Mouse (Mus musculus) macrophage (primary cell): Measurements from ENCODE around the gene Dock6. TPM values are rescaled to one million over a fixed set of nuclear protein-coding genes. Genes with fewer than 3 reads are reported as not detected.

Source experiments
- H3K27ac ChIP-seq: fragments of 350-480 bp; formaldehyde crosslinking; 2 replicates; pipeline ENCODE4 v1.9.0; 2021
- H3K36me3 ChIP-seq: fragments of 350-480 bp; formaldehyde crosslinking; 2 replicates; pipeline ENCODE4 v1.9.0; 2021; ENCODE audit errors: inconsistent target
- H3K4me3 ChIP-seq: fragments of 350-480 bp; formaldehyde crosslinking; 2 replicates; pipeline ENCODE4 v1.9.0; 2021; ENCODE audit errors: inconsistent target
- H3K79me2 ChIP-seq: fragments of 350-480 bp; formaldehyde crosslinking; 2 replicates; pipeline ENCODE4 v1.9.0; 2021; ENCODE audit errors: inconsistent target
- WGBS: methylation state at CpG from one replicate; pipeline ENCODE4 v1.1.7; 2026; ENCODE audit warnings: inconsistent platforms; ENCODE audit not compliant: missing documents; 5-methylcytosine and 5-hydroxymethylcytosine counted together
- polyA plus RNA-seq: library from polyadenylated mRNA; stranded (reverse); fragments of 250-400 nt; gene quantifications from 3 replicates; pipeline ENCODE4 v1.2.4, GENCODE M21; 2018; ENCODE audit warnings: inconsistent platforms

The Dock6 gene
- polyA plus RNA-seq, 1 experiment from 2014 or later, result 4.1 TPM

DNA sequence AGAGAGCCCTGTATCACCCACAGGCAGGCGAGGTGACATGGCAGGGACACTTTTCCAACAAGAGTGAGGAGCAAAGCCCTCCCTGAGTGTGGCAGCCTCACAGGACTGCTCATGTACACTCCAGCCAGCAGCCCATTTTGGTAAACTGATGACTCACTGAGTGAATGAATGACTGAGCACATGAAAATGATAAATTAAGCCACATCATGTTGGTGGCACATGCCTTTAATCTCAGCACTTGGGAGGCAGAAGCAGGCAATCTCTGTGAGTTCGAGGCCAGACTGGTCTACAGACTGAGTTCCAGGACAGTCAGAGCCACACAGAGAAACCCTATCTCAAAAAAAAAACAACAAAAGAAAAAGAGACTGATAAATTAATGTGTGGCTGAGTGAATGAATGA lies 5.1 kb upstream of the Dock6 start:
- H3K27ac ChIP-seq, result no peak overlapping the region
- H3K36me3 ChIP-seq, result no peaks in the 10 kb centered on the region
- 100% methylated on average over 2 of the region's 2 CpGs for WGBS
- no peak overlapping the region for H3K4me3 ChIP-seq
- no peaks in the 10 kb centered on the region for H3K79me2 ChIP-seq

DNA sequence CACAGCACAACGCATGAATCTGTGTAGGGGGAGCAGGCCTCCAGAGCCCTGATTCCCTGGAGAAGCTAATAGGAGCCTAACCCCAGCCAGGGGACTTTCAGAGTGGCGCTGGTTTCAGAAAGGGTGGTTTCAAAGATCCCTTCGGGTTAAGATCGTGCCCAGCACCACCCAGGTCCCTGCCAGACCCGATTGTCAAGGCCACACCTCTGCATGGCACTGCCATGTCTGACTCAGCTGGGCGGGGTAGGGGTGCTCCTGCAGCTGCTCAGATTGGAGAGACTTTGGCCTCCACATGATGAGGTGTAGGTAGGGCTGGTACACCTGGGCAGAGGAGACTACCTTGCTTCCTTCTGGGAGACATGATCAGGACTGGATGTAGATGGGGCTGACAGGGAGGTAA lies 2.5 kb upstream of the Dock6 start:
- WGBS, result 92% methylated on average over 5 of the region's 6 CpGs
- H3K4me3 ChIP-seq, result no peak overlapping the region

DNA sequence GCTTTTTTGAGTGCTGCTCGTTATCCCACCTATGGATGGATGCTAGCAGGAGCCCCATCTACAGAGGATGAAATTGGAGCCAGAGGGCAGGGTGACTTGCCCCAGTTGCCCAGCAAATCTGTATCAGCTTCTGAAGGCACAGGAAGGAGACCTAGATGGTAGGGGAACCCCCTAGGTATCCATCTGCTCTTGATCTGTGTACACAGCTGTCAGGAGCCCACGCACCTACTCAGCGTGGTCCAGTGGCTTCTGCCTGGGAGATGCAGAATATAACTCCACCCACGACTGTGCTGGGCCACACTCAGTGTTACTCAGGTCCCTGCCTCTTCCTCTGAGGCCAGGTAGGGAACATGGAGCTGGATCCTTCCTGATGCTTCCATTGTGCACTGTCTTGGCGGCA lies 1.5 kb upstream of the Dock6 start:
- Histone ChIP-seq H3K79me2 (no peaks in the 10 kb centered on the region), H3K27ac (no peak overlapping the region), H3K4me3 (no peak overlapping the region), H3K36me3 (no peaks in the 10 kb centered on the region)
- 83% methylated on average over 5 of the region's 5 CpGs for WGBS

More for the DNA sequence above, 2.5 kb upstream of the Dock6 start:
- Histone ChIP-seq H3K79me2 (no peaks in the 10 kb centered on the region), H3K27ac (no peak overlapping the region), H3K36me3 (no peaks in the 10 kb centered on the region)

DNA sequence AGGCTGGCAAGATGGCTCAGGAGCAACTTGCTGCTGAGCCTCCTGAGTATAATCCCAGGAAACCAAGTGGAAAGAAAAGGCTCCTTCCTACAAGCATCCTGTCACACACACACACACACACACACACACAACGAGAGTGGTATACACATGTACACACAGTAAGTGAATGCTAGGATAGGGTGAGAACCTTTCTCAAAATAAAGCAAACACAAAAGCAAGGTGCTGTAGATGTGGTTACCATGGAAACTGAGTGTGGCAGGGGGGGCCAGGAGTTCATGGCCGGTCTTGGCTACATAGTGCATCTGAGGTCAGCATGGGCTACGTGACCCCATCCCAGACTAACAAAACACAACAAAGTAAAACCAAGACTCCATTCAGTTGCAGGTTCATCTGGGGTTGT lies 1.4 kb downstream of the Dock6 start:
- Histone ChIP-seq H3K36me3 (no peaks in the 10 kb centered on the region), H3K4me3 (no peak overlapping the region), H3K27ac (no peak overlapping the region), H3K79me2 (no peaks in the 10 kb centered on the region)
- WGBS, result 90% methylated on average over 3 of the region's 3 CpGs

DNA sequence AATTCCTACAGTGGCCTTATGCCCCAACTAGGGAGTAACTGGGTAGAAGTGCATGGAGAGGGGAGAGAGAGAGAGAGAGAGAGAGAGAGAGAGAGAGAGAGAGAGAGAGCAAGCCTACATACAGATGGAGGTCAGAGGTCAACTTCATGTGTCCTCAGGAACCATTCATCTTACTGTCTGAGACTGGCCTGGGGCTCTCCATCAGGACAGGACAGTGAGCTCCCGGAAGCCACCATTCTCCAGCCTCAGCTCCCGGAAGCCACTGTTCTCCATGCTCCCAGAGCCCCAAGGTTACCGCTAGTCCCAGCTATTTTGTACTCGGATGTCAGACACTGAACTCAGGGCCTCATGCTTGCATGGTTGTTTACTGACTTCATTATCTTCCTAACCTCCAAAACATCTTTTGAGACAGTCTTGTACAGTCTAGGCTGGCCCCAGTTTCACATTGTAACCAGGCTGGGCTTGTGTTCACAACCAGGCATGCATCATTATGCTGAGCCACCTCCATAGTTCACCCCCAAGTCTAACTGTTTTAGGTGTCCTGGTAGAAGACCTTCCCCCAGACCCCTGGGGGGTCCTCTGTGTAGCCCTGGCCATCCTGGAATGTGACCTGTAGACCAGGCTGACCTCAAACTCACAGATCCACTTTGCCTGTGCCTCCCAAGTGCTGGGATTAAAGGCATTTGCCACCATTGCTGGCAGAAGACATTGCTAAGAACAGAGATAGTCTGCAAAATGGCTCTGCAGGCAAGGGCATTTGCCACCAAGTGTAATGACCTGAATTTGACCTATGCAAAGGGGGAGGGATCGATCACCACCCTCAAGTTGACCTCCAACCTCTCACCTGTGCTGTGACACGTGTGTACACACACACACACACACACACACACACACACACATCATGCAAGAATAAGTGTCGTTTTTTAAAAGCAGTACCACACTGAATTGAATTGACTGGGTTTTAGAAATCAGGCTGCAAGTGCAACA lies 2.5 kb downstream of the Dock6 start:
- 89% methylated on average over 7 of the region's 7 CpGs for WGBS
- Histone ChIP-seq H3K4me3 (no peak overlapping the region), H3K27ac (no peak overlapping the region)

DNA sequence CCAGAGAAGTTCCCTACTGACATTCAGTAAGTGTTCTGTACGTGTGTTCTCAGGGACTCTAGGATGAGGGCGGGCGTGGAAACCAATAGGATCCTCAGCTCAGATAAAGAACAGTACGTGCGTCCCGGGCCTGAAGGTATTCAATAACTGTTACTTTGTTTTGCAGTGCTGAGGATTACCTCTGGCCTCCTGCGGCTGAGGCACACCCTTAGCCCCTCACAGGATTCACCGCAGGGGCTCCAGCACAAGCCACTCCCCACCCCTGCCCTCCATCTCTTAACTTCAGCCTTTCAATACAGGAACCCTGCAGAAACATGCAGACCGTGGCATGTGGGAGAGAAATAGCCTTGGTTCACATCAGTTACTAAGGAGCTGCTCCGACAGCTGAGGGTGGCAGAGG lies 4.5 kb downstream of the Dock6 start:
- 96% methylated on average over 10 of the region's 10 CpGs for WGBS
- Histone ChIP-seq H3K79me2 (no peaks in the 10 kb centered on the region), H3K4me3 (no peak overlapping the region), H3K27ac (no peak overlapping the region), H3K36me3 (no peaks in the 10 kb centered on the region)

More for the DNA sequence above, 2.5 kb downstream of the Dock6 start:
- H3K36me3 ChIP-seq, result no peaks in the 10 kb centered on the region
- no peaks in the 10 kb centered on the region for H3K79me2 ChIP-seq

DNA sequence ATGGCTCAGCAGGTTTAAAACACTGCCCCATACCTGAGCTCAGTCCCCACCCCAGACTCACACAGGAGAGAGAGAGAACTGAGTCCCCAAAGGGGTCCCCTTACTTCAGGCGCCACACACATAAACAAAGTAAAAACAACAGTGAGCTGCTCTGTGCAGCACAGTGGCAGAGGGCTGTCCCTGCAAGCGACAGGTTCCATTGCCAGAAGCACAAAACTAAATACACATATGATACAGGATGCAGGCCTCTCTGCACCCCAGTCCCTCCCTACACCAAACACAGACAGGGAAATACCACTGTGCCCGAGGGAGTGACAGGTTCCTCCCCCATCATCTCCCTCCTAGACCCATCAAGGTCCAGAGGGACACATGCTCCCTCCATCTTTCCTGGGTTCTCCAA lies 5.0 kb downstream of the Dock6 start:
- no peak overlapping the region for H3K27ac ChIP-seq

DNA sequence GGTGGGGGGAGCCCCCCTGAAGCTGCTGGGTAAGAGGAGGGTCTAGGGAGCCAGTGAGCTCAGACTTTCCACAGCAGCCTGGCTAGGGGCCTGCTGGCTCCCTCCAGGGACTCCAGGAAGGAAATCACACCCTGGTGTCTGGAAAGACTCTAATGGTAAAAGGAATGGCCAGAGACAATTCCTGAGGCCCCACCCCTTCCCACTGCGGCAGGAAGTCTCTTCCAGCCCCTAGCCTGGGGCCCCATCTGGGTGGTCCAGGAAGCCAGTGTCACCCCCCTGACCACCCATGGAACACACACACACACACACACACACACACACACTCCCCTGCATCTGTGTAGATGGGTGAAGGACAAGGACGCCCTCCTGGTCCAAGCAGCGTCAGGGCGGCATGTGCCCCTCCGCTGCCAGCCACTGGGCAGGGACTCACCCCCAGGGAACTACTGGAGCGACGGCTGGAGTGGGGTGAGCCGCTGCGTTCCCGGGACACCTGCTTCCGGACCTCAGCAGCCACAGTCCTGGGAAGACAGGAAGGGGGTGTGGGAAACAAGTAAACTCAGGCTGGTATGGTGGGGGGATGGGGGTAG lies 5.6 kb downstream of the Dock6 start:
- H3K79me2 ChIP-seq, result no peaks in the 10 kb centered on the region
- H3K4me3 ChIP-seq, result no peak overlapping the region
- no peak overlapping the region for H3K27ac ChIP-seq
- WGBS, result 68% methylated on average over 10 of the region's 11 CpGs
- H3K36me3 ChIP-seq, result no peaks in the 10 kb centered on the region

More for the DNA sequence above, 5.0 kb downstream of the Dock6 start:
- Histone ChIP-seq H3K36me3 (no peaks in the 10 kb centered on the region), H3K79me2 (no peaks in the 10 kb centered on the region), H3K4me3 (no peak overlapping the region)
- WGBS, result 84% methylated on average over 3 of the region's 3 CpGs

DNA sequence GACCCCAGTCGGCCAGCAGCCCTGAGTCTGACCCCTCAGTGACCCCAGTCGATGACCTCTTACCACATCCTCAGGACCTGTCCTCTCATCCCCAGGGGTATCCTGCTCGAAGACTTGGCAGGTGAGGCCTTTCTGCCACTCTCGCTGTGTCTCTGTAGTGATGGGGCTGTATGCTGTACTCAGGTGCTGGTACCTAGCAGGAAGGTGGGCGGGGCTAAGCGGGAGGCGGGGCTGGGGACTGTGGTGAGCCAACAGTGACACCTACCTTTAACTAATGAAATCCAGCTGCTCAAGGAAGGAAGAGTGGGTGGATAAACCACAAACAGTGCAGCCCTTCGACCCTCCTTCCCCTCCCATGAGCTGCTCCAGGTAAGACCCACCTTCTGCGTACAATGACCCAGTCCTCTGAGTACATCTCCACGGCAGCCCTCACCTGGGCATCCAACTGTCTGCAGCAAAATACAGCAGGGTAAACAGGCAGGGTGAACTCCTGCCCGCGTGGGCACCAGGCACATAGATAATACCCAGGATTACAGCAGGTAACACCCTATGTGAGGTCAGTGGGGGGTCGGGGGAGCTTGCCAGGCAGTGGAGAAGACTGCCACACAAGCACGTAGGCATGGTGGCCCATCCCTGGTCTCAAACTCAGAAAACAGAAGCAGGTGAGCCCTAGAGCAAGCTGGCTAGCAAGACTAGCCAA lies 6.9 kb downstream of the Dock6 start:
- H3K36me3 ChIP-seq, result no peaks in the 10 kb centered on the region

DNA sequence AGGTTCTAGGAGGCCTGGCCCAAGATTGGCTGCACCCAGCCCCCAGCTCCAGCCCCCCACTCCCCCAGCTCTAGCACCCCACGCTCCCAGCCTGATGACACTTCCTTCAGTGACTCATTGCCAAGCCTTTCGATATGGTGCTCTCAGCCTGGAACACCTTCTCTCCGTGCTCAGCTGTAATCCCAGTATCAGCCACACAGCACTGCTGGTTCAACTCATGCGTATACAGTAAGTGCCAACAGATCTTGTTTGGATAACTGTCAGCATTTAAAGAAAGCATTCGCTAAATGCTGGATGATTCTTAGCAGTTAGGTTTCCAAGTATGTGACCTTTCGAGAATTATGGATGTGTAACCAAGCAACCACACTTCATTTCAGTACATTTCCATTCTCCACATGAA lies 9.3 kb downstream of the Dock6 start:
- Histone ChIP-seq H3K4me3 (no peak overlapping the region), H3K36me3 (no peaks in the 10 kb centered on the region), H3K79me2 (no peaks in the 10 kb centered on the region), H3K27ac (no peak overlapping the region)
- 91% methylated on average over 6 of the region's 6 CpGs for WGBS

More for the DNA sequence above, 6.9 kb downstream of the Dock6 start:
- 82% methylated on average over 14 of the region's 14 CpGs for WGBS
- Histone ChIP-seq H3K4me3 (no peak overlapping the region), H3K27ac (no peak overlapping the region), H3K79me2 (no peaks in the 10 kb centered on the region)

DNA sequence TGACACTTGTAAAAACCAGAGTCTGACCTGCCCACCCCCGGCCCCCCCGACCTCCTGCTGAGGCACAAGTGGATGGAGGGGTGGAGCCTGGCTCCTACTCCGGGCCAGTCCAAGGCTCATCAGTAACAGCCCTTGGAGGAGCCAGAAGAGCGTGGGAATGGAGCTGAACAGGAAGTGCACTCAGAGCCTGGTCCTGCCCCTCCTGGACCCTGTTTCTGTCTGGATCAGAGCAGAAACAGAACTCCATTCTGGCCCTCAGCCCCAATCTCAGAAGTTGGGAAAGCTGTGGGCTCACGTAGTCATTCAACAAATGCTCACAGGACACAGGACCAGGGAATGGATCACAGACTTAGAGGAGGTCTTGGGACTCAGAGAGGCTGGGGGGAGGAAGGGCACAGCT lies 10.0 kb downstream of the Dock6 start:
- no peak overlapping the region for H3K4me3 ChIP-seq
- WGBS, result 75% methylated on average over 5 of the region's 5 CpGs
- H3K36me3 ChIP-seq, result no peaks in the 10 kb centered on the region
- H3K79me2 ChIP-seq, result no peaks in the 10 kb centered on the region
- no peak overlapping the region for H3K27ac ChIP-seq

DNA sequence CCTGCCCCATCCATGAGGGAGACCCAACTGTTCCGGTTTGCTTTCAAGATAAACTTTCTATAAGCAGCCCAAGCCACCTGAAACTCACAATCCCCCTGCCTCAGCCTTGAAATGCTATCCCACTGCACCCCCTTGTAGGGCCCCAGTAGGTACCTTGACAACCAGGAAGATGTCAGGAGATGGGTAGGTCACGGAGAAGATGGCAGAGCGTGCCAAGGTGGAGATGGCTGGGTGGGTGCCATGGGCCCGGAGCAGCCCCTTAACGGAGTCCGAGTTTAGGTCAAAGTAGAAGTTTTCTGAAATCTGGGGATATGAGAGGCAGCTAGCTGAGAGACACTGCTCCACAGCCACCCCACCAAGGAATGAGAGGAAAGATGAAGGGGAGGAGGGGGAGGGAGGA lies 11.1 kb downstream of the Dock6 start:
- WGBS, result 94% methylated on average over 5 of the region's 6 CpGs
- Histone ChIP-seq H3K79me2 (no peaks in the 10 kb centered on the region), H3K27ac (no peak overlapping the region), H3K36me3 (no peaks in the 10 kb centered on the region), H3K4me3 (no peak overlapping the region)

DNA sequence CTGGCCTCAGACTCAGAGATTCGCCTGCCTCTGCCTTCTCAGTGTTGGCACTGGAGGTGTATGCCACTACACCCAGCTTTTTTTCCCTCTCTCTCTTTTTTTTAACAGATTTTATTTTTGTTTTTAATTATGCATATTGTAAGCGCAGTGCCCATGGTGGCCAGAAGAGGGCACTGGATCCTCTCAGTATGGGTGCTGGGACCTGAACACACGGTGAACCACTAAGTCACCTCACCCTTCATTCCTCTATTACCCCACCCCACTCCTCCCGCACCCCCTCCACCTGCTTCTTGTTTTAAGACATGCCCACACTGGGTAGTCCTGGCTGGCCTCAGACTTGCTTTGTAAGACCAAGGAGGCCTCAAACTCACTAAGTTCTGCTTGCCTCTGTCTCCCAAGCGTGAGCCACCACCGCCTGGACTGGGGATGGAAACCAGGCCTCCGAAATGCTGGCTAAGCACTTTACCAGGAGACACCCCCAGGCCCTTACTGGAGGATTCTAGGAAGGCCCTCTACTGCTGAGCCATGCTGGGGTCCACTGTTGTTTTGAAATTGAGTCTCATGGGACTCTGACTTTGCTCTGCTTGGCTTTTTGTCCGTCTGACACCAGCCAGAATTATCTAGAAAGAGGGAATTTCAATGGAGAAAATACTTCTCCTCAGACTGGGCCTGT lies 12.2 kb downstream of the Dock6 start:
- Histone ChIP-seq H3K4me3 (no peak overlapping the region), H3K79me2 (no peaks in the 10 kb centered on the region), H3K36me3 (no peaks in the 10 kb centered on the region), H3K27ac (no peak overlapping the region)
- WGBS, result 58% methylated on average over 8 of the region's 8 CpGs

DNA sequence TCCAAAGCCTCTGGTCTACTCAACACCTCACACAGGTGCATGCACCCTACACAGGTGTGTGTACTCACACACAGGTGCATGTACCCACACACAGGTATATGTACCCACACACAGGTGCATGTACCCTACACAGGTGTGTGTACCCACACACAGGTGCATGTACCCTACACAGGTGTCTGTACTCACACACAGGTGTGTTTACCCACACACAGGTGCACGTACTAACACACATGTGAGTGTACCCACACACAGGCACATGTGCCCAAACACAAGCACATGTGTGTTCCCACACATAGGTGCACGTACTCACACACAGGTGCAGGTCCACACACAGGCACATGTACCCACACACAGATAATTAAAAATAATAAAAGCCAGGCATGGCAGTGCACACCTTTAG lies 14.7 kb downstream of the Dock6 start:
- Histone ChIP-seq H3K36me3 (no peaks in the 10 kb centered on the region), H3K4me3 (no peak overlapping the region), H3K27ac (no peak overlapping the region), H3K79me2 (no peaks in the 10 kb centered on the region)
- WGBS, result 100% methylated on average over 2 of the region's 2 CpGs
